Mouse (Mus musculus) gastrocnemius, adult 2 months (tissue): ENCODE results near the gene Ift140. TPM values are rescaled to one million over a fixed set of nuclear protein-coding genes. Genes with fewer than 3 reads are reported as not detected.

Source experiments
- DNase-seq: peaks from one replicate; pipeline ENCODE4 v3.0.0; 2022
- H3K27ac ChIP-seq: fragments of 200-600 bp; 2 replicates; pipeline ENCODE4 v1.8.1; 2022; ENCODE audit warnings: mild to moderate bottlenecking
- H3K4me3 ChIP-seq: fragments of 200-600 bp; 2 replicates; pipeline ENCODE4 v1.8.1; 2022; ENCODE audit warnings: mild to moderate bottlenecking, moderate library complexity
- CTCF ChIP-seq: fragments of 200-600 bp; IDR thresholded peaks from 2 replicates; pipeline ENCODE4 v1.8.1; 2022; ENCODE audit warnings: antibody characterized with exemption, mild to moderate bottlenecking, moderate library complexity
- intact Hi-C: fragments of 180-260 bp; cut with DNase I; formaldehyde crosslinking; loops from one replicate; pipeline ENCODE4 v1.15.1; 2025
- total RNA-seq, 2 experiments: library from RNA; stranded (reverse); gene quantifications; 2 replicates each; pipeline ENCODE4 v1.2.3; 2021

Ift140 gene
- total RNA-seq, 2 experiments from 2014 or later, result 2.8 to 2.9 TPM

DNA sequence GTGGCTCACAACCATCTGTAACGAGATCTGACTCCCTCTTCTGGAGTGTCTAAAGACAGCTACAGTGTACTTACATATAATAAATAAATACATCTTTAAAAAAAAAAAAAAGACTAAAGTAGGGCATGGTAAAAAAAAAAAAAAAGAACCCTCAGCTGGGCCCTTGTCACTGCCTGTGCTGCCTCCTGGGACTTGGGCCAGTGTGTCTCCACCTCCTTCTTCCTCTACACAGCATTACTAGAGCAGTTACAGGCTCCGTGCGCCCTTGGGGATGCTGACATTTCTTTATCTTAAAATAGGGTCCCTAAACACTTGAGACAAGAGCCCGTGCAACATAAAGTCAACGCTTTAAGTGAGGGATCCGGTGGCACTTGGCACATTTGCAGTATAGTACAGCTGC is 31.3 kb downstream of the Ift140 start:
- H3K27ac ChIP-seq, result peak overlapping the region; percentile 20; the same call in 1 of the 2 replicates
- intact Hi-C loops, result no loop called here
- H3K4me3 ChIP-seq, result no peak overlapping the region
- no peak for TF ChIP-seq CTCF
- peak; percentile 55 for DNase-seq

DNA sequence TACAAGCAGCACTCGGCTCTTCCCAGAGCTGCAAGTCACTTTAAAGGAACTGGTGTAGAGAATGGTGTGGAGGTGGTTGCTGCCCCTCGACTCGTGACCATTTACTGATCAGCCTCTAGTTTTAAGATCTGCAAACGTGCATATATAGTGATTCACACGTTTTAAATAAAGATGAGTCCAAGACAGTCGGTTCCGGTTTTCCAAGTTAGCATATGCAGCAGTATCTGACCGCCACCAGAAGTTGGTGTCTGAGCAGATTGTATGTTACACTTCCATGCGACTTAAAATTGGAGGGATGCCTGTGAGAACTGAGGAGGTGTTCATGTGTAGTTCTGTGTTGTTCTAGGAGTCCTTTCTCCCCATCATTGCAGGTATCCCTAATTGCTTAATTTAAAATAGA is 37.4 kb downstream of the Ift140 start:
- DNase-seq, result no peak
- H3K4me3 ChIP-seq, result no peak overlapping the region
- H3K27ac ChIP-seq, result no peak overlapping the region
- no peak for TF ChIP-seq CTCF
- intact Hi-C loops, result no loop called here

- H3K4me3 ChIP-seq, result no peak overlapping the region
- TF ChIP-seq CTCF, result peak; percentile 21; the same call in 1 of the 2 replicates
Observed at GRCm38 (mm10) chr17:25057041-25057440, 41.2 kb downstream of the Ift140 start.

GRCm38 (mm10) chr17:25063261-25063660 is 47.4 kb downstream of the Ift140 start:
- no peak for DNase-seq
- TF ChIP-seq CTCF, result no peak
- Histone ChIP-seq H3K27ac (peak overlapping the region; percentile 89), H3K4me3 (peak overlapping the region; percentile 54)
- intact Hi-C loops, result no loop called here

More at GRCm38 (mm10) chr17:25057041-25057440, 41.2 kb downstream of the Ift140 start:
- no peak overlapping the region for H3K27ac ChIP-seq
- intact Hi-C loops, result no loop called here
- DNase-seq, result no peak

GRCm38 (mm10) chr17:25063872-25064271 is 48.0 kb downstream of the Ift140 start:
- intact Hi-C loops, result no loop called here
- Histone ChIP-seq H3K27ac (peak overlapping the region; percentile 89), H3K4me3 (peak overlapping the region; percentile 54)
- peak; percentile 31 for DNase-seq
- no peak for TF ChIP-seq CTCF

DNA sequence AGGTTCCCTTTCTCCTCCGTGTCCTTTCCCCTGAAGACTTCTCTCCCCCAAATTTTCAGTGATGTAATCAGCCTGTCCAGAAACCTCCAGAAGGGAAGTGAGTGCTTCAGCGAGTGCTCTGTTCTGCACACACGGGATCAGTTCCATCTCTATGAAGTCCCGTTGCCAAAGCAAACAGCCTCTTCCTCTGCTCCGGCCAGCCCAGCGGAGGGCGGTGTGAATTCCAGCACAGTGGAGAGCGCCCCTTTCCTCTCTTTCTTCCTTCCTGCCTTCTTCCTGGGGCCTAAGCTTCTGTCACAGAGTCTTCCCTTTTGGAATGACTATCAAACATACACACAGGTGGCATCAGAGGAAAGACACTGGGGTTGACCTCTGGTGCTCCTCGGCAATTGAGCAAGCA is 48.5 kb downstream of the Ift140 start:
- Histone ChIP-seq H3K27ac (peak overlapping the region; percentile 89), H3K4me3 (peak overlapping the region; percentile 54)
- intact Hi-C loops, result no loop called here
- TF ChIP-seq CTCF, result peak; percentile 4; the same call in 1 of the 2 replicates
- peak; percentile 74 for DNase-seq

DNA sequence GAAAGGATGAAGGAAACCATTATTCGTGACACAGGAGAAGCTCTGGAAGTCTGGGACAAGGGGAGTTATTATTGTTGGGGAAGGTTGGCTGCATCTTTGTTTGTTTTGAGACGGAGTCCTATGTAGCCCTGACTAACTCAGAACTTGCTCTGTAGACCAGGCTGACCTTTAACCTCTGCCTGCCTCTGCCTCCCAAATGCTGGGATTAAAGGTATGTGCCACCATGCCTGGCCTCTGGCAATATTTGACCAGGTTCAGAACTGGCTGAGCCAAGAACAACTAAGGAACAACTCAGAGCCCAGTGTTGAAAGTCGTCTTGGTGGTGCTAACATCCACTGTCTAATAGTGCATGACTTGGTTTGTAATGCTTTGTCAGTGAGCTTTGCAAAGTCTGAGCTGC is 49.3 kb downstream of the Ift140 start:
- peak overlapping the region; percentile 89 for H3K27ac ChIP-seq
- intact Hi-C loops, result no loop called here

DNA sequence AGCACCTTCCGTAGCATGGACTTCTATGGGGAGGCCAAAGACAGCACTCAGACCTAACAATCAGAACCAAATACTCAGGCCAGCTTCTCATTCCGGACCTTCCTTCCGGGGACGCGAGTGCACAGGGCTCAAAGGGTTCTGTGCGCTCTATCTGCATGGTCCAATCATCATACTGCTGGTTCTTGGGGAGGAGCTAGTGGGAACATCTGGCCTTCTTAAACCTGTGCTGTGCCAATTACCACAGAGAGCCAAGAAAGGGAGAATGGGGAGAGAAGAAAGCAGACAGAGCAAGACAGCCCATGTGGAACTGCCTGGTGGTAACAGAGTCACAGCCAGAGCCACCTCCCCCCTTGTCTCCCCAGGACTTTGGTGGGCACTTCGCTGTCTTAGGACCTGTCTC is 50.7 kb downstream of the Ift140 start:
- intact Hi-C loops, result loop anchor here (2.0 kb wide), 1 partner anchor 14 kb away; no protein-coding TSS in a partner anchor
- Histone ChIP-seq H3K27ac (peak overlapping the region; percentile 89), H3K4me3 (peak overlapping the region; percentile 57)
- peak; percentile 24 for DNase-seq
- TF ChIP-seq CTCF, result no peak

More for the DNA sequence above, 49.3 kb downstream of the Ift140 start:
- no peak for DNase-seq
- H3K4me3 ChIP-seq, result peak overlapping the region; percentile 54
- no peak for TF ChIP-seq CTCF

DNA sequence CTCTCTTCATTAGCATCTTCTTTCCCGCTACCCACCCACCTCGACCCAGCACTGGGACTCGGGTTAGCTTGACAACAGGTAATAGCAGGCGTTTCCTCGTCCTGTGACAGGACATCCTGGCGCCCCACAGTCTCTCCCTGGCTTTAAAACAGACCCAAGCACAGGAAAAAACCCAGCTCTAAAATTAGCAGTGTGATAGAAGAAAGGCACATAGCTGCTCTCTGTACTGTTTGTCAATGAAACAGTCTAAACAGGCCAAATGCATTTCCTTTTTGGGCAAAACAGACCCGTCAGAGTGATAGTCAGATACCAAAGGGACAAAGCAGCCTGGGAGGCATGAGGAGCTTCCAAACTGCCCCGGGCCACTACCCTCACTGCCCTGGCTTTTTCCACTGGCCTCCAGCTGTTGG is 51.6 kb downstream of the Ift140 start:
- Histone ChIP-seq H3K4me3 (peak overlapping the region; percentile 57), H3K27ac (peak overlapping the region; percentile 89)
- DNase-seq, result peak; percentile 39
- intact Hi-C loops, result loop anchor here (2.0 kb wide), 1 partner anchor 13 kb away; no protein-coding TSS in a partner anchor
- TF ChIP-seq CTCF, result no peak

GRCm38 (mm10) chr17:25068690-25069089 is 52.8 kb downstream of the Ift140 start:
- no peak for TF ChIP-seq CTCF
- Histone ChIP-seq H3K4me3 (peak overlapping the region; percentile 57), H3K27ac (peak overlapping the region; percentile 89)
- intact Hi-C loops, result no loop called here
- DNase-seq, result no peak

DNA sequence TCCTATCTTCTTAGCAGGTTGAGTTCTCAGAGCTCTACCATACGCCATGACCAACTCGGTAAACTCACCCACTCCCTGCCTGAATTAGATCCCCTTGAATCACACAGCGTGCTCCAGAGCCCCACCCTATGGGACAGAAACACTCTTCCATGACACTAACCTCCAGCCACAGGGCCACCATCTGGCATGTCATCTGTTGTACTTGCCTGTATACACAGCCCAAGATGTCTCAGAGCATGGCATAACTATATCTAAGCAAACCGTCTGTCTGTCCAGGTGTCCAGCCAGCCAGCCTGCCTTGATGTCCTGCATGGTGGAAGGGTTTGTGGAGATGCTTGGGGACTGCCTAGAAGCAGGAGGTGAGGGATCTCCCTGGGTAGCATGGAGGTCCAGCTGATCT is 61.0 kb downstream of the Ift140 start:
- peak overlapping the region; percentile 95 for H3K27ac ChIP-seq
- no peak for DNase-seq
- intact Hi-C loops, result no loop called here
- peak overlapping the region; percentile 72 for H3K4me3 ChIP-seq
- no peak for TF ChIP-seq CTCF

- no peak for TF ChIP-seq CTCF
- DNase-seq, result peak; percentile 81
- intact Hi-C loops, result no loop called here
- H3K27ac ChIP-seq, result peak overlapping the region; percentile 95
- H3K4me3 ChIP-seq, result peak overlapping the region; percentile 72
Observed at GRCm38 (mm10) chr17:25077771-25078372, 62.0 kb downstream of the Ift140 start.

- H3K27ac ChIP-seq, result peak overlapping the region; percentile 95
- no peak for DNase-seq
- peak overlapping the region; percentile 72 for H3K4me3 ChIP-seq
- TF ChIP-seq CTCF, result no peak
- intact Hi-C loops, result loop anchor here (2.0 kb wide), 1 partner anchor 13 kb away; no protein-coding TSS in a partner anchor
Observed at GRCm38 (mm10) chr17:25080210-25080609, 64.3 kb downstream of the Ift140 start.

- H3K4me3 ChIP-seq, result peak overlapping the region; percentile 72
- DNase-seq, result peak; percentile 73
- H3K27ac ChIP-seq, result peak overlapping the region; percentile 95
- intact Hi-C loops, result loop anchor here (2.0 kb wide), 1 partner anchor 14 kb away; no protein-coding TSS in a partner anchor
- no peak for TF ChIP-seq CTCF
Observed at GRCm38 (mm10) chr17:25080960-25081381, 65.1 kb downstream of the Ift140 start.
